Mouse (Mus musculus) midbrain, embryonic 16.5 days (tissue): Measurements from ENCODE around the gene Zic5. TPM values are rescaled to one million over a fixed set of nuclear protein-coding genes. Genes with fewer than 3 reads are reported as not detected.

Experiments
- ATAC-seq: fragments of 200-750 bp; cut with Nextera tagmentation; 2 replicates; pipeline ENCODE4 v1.8.0; 2017; ENCODE audit warnings: moderate TSS enrichment
- H3K27ac ChIP-seq: fragments of 300-500 bp; sonication (generic); 2 replicates; pipeline ENCODE4 v1.5.1; 2014; ENCODE audit warnings: mild to moderate bottlenecking, low read length, mixed read lengths
- H3K27me3 ChIP-seq: fragments of 300-500 bp; sonication (generic); 2 replicates; pipeline ENCODE4 v1.6.1; 2014; ENCODE audit warnings: low read depth, low read length, mixed read lengths; ENCODE audit not compliant: control insufficient read depth, insufficient read depth
- H3K36me3 ChIP-seq: fragments of 300-500 bp; sonication (generic); 2 replicates; pipeline ENCODE4 v1.6.1; 2014; ENCODE audit warnings: mild to moderate bottlenecking, low read length, moderate library complexity, mixed read lengths; ENCODE audit not compliant: control insufficient read depth, insufficient read depth
- H3K4me1 ChIP-seq: fragments of 300-500 bp; sonication (generic); 2 replicates; pipeline ENCODE4 v1.6.1; 2014; ENCODE audit warnings: mild to moderate bottlenecking, low read length, mixed read lengths; ENCODE audit not compliant: control insufficient read depth, insufficient read depth
- H3K4me2 ChIP-seq: fragments of 300-500 bp; sonication (generic); 2 replicates; pipeline ENCODE4 v1.6.1; 2014; ENCODE audit warnings: mild to moderate bottlenecking, low read length, mixed read lengths
- H3K4me3 ChIP-seq: fragments of 300-500 bp; sonication (generic); 2 replicates; pipeline ENCODE4 v1.5.1; 2014; ENCODE audit warnings: low read depth, mild to moderate bottlenecking, low read length, moderate library complexity, mixed read lengths
- H3K9ac ChIP-seq: fragments of 300-500 bp; sonication (generic); 2 replicates; pipeline ENCODE4 v1.6.1; 2014; ENCODE audit warnings: low read depth, low read length, mixed read lengths
- H3K9me3 ChIP-seq: fragments of 300-500 bp; sonication (generic); replicated peaks from 2 replicates; pipeline ENCODE4 v1.6.1; 2014; ENCODE audit warnings: mild to moderate bottlenecking, low read length, mixed read lengths; ENCODE audit not compliant: control insufficient read depth, poor library complexity, severe bottlenecking
- WGBS: fragments of 180-500 bp; shearing (Covaris S2); extraction: QIAGEN DNeasy Blood & Tissue Kit; methylation state at CpG from one replicate; pipeline ENCODE4 v1.1.7; 2014; 5-methylcytosine and 5-hydroxymethylcytosine counted together
- polyA plus RNA-seq: library from polyadenylated mRNA; unstranded; fragments of >200 nt; fragmentation: Nextera tagmentation; extraction: Ambion mirVana; gene quantifications from 2 replicates; pipeline ENCODE4 v1.2.1, GENCODE M21; 2015

Zic5 gene
- polyA plus RNA-seq, 1 experiment from 2014 or later = 9.5 TPM

DNA sequence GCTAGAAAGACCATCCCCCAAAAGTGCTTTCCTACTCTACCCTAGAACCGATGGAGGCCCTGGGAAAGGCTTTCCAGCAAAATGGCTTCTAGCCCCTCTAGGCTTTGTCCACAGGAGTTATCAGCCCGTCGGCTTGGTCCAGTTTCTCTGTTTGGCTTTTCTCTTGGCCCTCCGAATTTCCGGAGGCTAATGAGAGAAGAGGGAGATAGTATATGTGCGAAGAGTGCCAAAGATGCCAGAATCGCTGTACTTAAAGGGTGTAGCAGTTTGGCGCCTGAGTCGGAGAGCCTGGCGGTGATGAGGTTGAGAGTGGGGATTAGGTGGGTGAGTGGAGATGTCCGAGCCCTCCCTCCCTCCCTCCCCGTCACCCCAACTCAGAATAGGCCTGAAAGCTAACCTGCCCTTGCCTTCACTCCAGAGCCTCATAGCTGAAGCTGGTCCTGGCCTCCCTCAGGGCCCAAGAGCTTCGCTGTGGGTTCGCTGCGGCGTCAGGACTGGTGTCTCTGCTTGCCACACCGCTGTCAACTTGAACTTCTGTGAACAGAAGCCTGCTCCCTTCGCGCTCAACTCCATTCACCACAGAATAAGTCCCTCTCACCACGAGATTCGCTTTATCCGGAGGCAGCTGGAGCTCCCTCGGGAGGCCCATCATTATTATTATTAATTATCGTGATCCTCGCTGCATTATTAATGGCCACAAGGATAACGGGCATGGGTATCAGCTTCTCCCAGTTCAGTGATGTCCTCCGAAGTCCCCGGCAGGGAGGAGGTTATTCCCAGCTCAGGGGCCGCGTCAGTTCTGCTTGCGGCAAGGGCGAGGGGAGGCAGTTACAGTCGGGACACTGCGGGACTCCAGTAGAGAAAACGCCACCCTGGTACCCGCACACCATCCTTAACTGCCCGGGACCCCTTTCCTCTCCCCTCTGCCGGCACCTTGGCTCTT lies 16.9 kb upstream of the Zic5 start:
- Histone ChIP-seq H3K4me3 (peak overlapping the region; percentile 25), H3K9me3 (no peaks in the 10 kb centered on the region), H3K9ac (peak overlapping the region; percentile 62), H3K27ac (peak overlapping the region; percentile 75), H3K27me3 (peaks cover 44% of the 10 kb centered on the region), H3K4me2 (peak overlapping the region; percentile 56), H3K36me3 (no peaks in the 10 kb centered on the region), H3K4me1 (peaks cover 2% of the 10 kb centered on the region; the same call in 1 of the 2 replicates)
- ATAC-seq = 0 out of 2 replicates have a peak, but pooled peaks have one; percentile 8
- 2% methylated on average over 38 of the region's 38 CpGs for WGBS

DNA sequence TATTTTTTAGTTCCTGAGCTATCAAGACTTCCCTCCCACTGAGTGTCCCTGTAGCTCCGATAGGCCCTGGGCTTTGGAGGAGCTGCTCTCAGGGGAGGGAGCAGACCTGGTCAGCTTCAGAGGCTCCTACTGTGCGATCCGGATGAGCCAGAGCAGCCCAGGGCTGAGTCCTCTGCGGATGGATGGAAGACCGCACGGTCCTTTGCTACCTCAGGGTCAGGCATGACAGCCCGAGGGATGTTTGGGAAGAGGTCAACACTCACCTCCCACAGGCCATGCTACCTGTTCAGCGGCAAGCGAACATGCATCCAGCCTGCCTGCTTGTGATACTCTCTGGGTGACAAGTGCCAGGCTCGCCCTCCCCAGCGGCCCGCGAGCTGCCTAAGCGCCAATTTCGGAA lies 15.7 kb upstream of the Zic5 start:
- peaks cover 37% of the 10 kb centered on the region for H3K27me3 ChIP-seq
- H3K9ac ChIP-seq = peak overlapping the region; percentile 62; the same call in 1 of the 2 replicates
- H3K36me3 ChIP-seq = no peaks in the 10 kb centered on the region
- WGBS = 14% methylated on average over 15 of the region's 15 CpGs
- peak overlapping the region; percentile 25 for H3K4me3 ChIP-seq
- H3K4me2 ChIP-seq = peak overlapping the region; percentile 56
- no peak for ATAC-seq
- no peaks in the 10 kb centered on the region for H3K9me3 ChIP-seq
- H3K4me1 ChIP-seq = peaks cover 2% of the 10 kb centered on the region; the same call in 1 of the 2 replicates
- H3K27ac ChIP-seq = peak overlapping the region; percentile 75

DNA sequence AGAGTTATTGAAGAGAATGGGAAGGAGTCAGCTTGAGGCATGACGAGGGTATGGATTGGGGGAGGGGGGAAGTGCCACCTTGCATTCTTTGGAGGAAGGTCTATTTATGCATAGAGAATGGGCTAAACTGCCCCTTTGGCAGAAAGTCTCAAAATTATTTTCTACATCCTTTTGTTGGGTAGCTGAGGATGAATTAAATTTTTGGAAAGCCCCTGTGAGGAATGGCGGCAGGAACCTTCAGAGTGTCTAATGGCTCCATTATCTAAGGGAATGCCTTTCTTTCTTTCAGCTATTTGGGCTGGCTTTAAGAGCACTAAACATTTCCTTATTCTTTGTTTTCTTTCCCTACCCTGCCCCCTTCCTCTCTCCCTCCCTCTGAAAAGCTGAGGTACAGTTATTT lies 14.9 kb upstream of the Zic5 start:
- H3K4me3 ChIP-seq = peak overlapping the region; percentile 25
- H3K4me1 ChIP-seq = peaks cover 3% of the 10 kb centered on the region; the same call in 1 of the 2 replicates
- WGBS = 16% methylated on average over 2 of the region's 2 CpGs
- H3K9me3 ChIP-seq = no peaks in the 10 kb centered on the region
- H3K9ac ChIP-seq = peak overlapping the region; percentile 42; the same call in 1 of the 2 replicates
- no peaks in the 10 kb centered on the region for H3K36me3 ChIP-seq
- ATAC-seq = no peak
- H3K4me2 ChIP-seq = peak overlapping the region; percentile 56
- peak overlapping the region; percentile 64; the same call in 1 of the 2 replicates for H3K27ac ChIP-seq
- H3K27me3 ChIP-seq = peaks cover 37% of the 10 kb centered on the region

DNA sequence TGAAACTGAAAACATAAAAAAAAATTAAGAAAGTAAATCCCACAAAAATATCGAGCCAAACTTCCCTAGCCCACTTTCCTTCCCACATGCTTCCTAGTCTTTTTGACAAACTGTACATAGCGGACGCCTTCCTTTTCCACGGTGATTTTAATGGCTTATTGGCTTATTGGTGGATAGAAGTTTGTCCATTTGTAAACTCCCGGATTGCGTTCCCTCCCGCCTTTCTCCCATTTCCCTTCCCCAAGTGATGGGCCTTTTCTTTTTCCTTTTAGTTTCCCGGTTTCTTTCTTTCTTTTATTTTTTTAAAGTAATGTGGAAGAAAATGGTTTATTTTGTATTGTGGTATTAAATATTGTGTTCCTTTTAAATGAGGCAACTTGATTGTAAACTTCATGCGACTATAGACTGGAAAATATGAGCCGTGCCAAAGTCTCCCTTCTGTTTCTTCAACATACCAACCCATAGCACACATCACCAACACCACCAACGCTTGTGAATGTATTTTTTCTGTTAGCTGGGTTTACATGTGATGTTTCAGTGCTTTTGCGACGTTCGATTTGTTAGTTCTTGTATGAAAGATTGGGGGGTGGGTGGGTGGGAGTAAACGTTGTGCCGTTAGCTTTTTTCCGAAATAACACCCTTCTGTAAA lies 14.1 kb upstream of the Zic5 start:
- H3K27ac ChIP-seq = no peak overlapping the region
- H3K36me3 ChIP-seq = no peaks in the 10 kb centered on the region
- peak overlapping the region; percentile 51; the same call in 1 of the 2 replicates for H3K9ac ChIP-seq
- peaks cover 9% of the 10 kb centered on the region; the same call in 1 of the 2 replicates for H3K4me1 ChIP-seq
- H3K9me3 ChIP-seq = no peaks in the 10 kb centered on the region
- peak overlapping the region; percentile 39 for H3K4me2 ChIP-seq
- H3K27me3 ChIP-seq = peaks cover 34% of the 10 kb centered on the region
- WGBS = 11% methylated on average over 17 of the region's 17 CpGs
- H3K4me3 ChIP-seq = peak overlapping the region; percentile 53
- no peak for ATAC-seq

DNA sequence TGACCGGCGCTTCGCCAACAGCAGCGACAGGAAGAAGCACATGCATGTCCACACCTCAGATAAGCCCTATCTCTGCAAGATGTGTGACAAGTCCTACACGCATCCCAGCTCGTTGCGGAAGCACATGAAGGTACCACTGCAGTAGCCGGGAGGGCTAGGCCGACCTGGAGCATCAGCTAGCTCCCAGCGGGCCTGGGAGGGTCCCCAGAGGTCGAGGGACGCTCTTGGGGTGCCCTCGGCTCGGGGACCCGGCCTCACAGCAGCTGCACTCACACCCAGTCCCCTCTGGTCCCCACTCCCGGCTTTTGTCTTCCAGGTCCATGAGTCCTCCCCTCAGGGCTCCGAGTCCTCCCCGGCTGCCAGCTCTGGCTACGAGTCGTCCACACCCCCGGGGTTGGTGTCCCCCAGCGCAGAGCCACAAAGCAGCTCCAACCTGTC lies 13.1 kb upstream of the Zic5 start:
- Histone ChIP-seq H3K27me3 (peaks cover 25% of the 10 kb centered on the region), H3K36me3 (no peaks in the 10 kb centered on the region), H3K4me2 (peak overlapping the region; percentile 50), H3K4me1 (peaks cover 9% of the 10 kb centered on the region; the same call in 1 of the 2 replicates), H3K9ac (peak overlapping the region; percentile 76), H3K9me3 (no peaks in the 10 kb centered on the region), H3K27ac (peak overlapping the region; percentile 91), H3K4me3 (peak overlapping the region; percentile 53)
- WGBS = 0% methylated on average over 22 of the region's 22 CpGs
- ATAC-seq = no peak

DNA sequence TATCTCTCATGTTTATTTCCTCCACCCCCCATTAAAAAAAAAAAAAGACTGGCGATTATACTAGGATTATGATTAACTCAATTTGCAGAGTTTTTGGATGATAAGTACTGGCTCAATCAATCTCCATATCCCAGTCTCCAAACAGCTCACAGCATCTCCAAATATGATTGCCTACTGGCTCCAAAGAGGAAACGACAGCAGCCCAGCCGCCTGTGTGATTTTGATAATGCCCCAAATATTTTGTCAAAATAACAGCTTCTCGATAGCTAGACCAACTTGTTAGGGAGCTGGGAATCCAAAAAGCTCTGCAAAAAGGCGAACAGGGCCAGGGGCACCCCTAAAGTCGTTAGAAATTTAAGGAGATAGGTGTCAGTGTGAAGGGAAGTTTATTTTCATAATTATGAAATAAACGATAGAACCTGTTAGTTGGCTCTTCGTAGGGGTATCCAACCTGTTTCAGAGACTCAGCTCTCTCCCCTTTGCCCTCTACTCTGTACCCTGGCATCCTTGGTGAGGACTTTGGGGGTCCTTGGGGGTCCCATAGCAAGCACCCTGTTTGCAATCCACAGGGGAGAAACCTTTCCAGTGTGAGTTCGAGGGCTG lies 12.6 kb upstream of the Zic5 start:
- Histone ChIP-seq H3K27me3 (peaks cover 20% of the 10 kb centered on the region), H3K4me3 (peak overlapping the region; percentile 53), H3K9ac (peak overlapping the region; percentile 76), H3K4me2 (peak overlapping the region; percentile 50), H3K4me1 (peaks cover 9% of the 10 kb centered on the region; the same call in 1 of the 2 replicates), H3K9me3 (no peaks in the 10 kb centered on the region), H3K36me3 (no peaks in the 10 kb centered on the region), H3K27ac (peak overlapping the region; percentile 91)
- WGBS = 2% methylated on average over 9 of the region's 9 CpGs
- ATAC-seq = no peak

DNA sequence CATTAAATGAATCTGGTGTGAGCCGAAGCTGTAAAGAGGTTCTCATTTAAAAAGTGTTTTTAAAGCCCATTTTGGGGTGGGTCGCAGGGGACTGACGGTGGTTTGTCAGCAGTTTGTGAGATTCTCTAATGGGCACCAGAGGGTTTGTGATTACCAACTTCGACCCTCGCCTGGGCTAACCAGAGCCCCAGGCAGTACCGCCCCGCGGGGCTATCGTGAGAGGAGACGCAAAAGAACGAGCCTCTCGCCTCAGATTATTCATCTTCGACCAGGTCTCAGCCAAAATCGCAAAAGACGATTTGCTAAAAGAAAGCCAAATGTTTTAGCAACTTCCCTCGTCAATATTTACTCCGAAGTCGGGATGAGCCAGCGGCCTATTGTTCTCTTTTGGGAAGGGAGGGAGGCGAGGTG lies 11.8 kb upstream of the Zic5 start:
- Histone ChIP-seq H3K27me3 (peaks cover 18% of the 10 kb centered on the region), H3K9ac (peak overlapping the region; percentile 76), H3K4me1 (peaks cover 9% of the 10 kb centered on the region; the same call in 1 of the 2 replicates), H3K4me2 (peak overlapping the region; percentile 50), H3K9me3 (no peaks in the 10 kb centered on the region), H3K4me3 (peak overlapping the region; percentile 53), H3K27ac (peak overlapping the region; percentile 91), H3K36me3 (no peaks in the 10 kb centered on the region)
- ATAC-seq = no peak
- WGBS = 1% methylated on average over 20 of the region's 20 CpGs

DNA sequence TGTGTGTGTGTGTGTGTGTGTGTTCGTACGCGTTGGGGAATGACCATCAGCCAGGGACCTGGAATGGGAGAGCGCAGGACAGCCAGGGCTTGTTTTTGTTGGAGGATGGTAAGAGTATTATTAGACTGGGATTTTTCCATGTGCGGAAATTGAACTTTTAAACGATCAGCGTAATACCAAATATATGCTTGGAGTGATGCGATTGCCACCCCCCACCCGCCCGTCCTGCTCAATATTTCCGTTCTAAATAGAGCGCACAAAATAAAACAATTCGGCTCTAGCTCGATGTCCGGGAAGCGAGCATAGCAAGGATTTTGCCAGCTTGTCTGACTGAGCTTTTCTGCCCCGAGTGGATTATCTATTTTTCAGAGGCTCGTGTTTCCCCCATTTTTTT lies 11.3 kb upstream of the Zic5 start:
- no peaks in the 10 kb centered on the region for H3K9me3 ChIP-seq
- no peak for ATAC-seq
- H3K36me3 ChIP-seq = no peaks in the 10 kb centered on the region
- H3K4me1 ChIP-seq = peaks cover 9% of the 10 kb centered on the region; the same call in 1 of the 2 replicates
- H3K9ac ChIP-seq = peak overlapping the region; percentile 76
- H3K27me3 ChIP-seq = peaks cover 15% of the 10 kb centered on the region
- peak overlapping the region; percentile 91 for H3K27ac ChIP-seq
- WGBS = 1% methylated on average over 18 of the region's 18 CpGs
- peak overlapping the region; percentile 53 for H3K4me3 ChIP-seq
- peak overlapping the region; percentile 50; the same call in 1 of the 2 replicates for H3K4me2 ChIP-seq
